21 mouse cellular contexts compared by ENCODE assay signal in the genomic region with DNA sequence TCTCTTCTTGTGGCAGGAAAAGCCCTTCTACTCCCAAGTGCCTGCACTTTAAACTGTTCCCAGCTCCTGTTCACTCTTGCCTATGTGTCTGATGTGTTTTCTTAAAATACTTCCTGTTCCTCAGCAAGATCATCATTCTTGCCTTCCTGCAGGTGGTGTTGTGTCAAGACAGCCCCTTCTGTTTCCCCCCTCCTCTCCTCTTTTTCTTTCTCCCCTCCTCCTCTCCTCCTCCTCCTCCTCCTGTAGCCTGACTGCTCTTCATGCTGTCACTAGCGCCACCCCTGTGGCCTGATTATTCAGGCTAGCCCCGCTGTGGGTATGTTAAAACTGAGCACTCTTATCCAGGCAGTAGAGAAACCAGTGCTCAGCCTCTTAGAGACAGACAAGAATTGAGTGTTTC.
DNase-seq lines count a peak whose midpoint lies in the region; ATAC-seq and TF ChIP-seq lines count a peak whose summit lies in the region.
"Had no signal": no experiment of that assay in that cellular context is flagged by ENCODE, and none has a peak within 500 bp of the region (broad histone marks: within the 10 kb centered on the region; RNA-seq: fewer than 3 reads in every experiment).

No protein-coding gene starts in this region.

- no peak overlapping the region for H3K4me3 ChIP-seq in hindbrain, postnatal 0 days (ENCODE audit: low read length)
- no peak overlapping the region for H3K4me3 ChIP-seq in hindbrain, embryonic 13.5 days
- no peak overlapping the region for H3K4me3 ChIP-seq in liver, embryonic 16.5 days (ENCODE audit: low read depth, low read length)
- H3K4me3 ChIP-seq: embryonic facial prominence, embryonic 13.5 days; forebrain, embryonic 15.5 days; hindbrain, embryonic 12.5 days; intestine, embryonic 15.5 days; limb, embryonic 13.5 days; lung, embryonic 15.5 days; midbrain, embryonic 10.5 days had no signal

- DNase-seq in hindbrain, postnatal 0 days (ENCODE audit: low spot score) = no peak
- peak; percentile 50 for DNase-seq in liver
- DNase-seq in thymus, postnatal 36 days = peak; percentile 43 to 62
- DNase-seq in right cerebral cortex, postnatal 25 days = no peak
- no peak for DNase-seq in T-cell, adult 2 months (ENCODE audit: low spot score)
- DNase-seq: adrenal gland, adult 2 months; cerebellum, postnatal 14 days; heart, postnatal 14 days; layer of hippocampus, postnatal 36 days had no signal

- no peak for ATAC-seq in hindbrain, postnatal 0 days
- ATAC-seq in hindbrain, embryonic 13.5 days (ENCODE audit: low FRiP score) = no peak
- no peak for ATAC-seq in liver, embryonic 16.5 days (ENCODE audit: low read depth)
- ATAC-seq: forebrain, embryonic 15.5 days; intestine, embryonic 15.5 days had no signal

- no peaks in the 10 kb centered on the region for H3K9me3 ChIP-seq in hindbrain, postnatal 0 days (ENCODE audit: low read length)
- no peaks in the 10 kb centered on the region for H3K9me3 ChIP-seq in hindbrain, embryonic 13.5 days
- no peaks in the 10 kb centered on the region for H3K9me3 ChIP-seq in liver, embryonic 16.5 days (replicated peaks; ENCODE audit: control insufficient read depth, low read length)
- H3K9me3 ChIP-seq: embryonic facial prominence, embryonic 13.5 days; forebrain, embryonic 15.5 days; hindbrain, embryonic 12.5 days; intestine, embryonic 15.5 days; limb, embryonic 13.5 days; lung, embryonic 15.5 days; midbrain, embryonic 10.5 days had no signal

- H3K4me1 ChIP-seq in hindbrain, postnatal 0 days (ENCODE audit: insufficient read depth, low read length) = peaks cover 7% of the 10 kb centered on the region; the same call in 1 of the 2 replicates
- H3K4me1 ChIP-seq in hindbrain, embryonic 13.5 days (replicated peaks) = peaks cover 6% of the 10 kb centered on the region; the same call in 1 of the 2 replicates
- peaks cover 35% of the 10 kb centered on the region for H3K4me1 ChIP-seq in liver, embryonic 16.5 days (ENCODE audit: control insufficient read depth, low read depth, low read length)
- H3K4me1 ChIP-seq: embryonic facial prominence, embryonic 13.5 days; forebrain, embryonic 15.5 days; hindbrain, embryonic 12.5 days; intestine, embryonic 15.5 days; limb, embryonic 13.5 days; lung, embryonic 15.5 days; midbrain, embryonic 10.5 days had no signal

- H3K9ac ChIP-seq in hindbrain, postnatal 0 days (replicated peaks; ENCODE audit: low read length) = no peak overlapping the region
- H3K9ac ChIP-seq in hindbrain, embryonic 13.5 days = no peak overlapping the region
- no peak overlapping the region; the same call in 1 of the 2 replicates for H3K9ac ChIP-seq in liver, embryonic 16.5 days (ENCODE audit: low read depth, low read length)
- H3K9ac ChIP-seq: embryonic facial prominence, embryonic 13.5 days; forebrain, embryonic 15.5 days; hindbrain, embryonic 12.5 days; intestine, embryonic 15.5 days; limb, embryonic 13.5 days; lung, embryonic 15.5 days had no signal

- no peaks in the 10 kb centered on the region for H3K27me3 ChIP-seq in hindbrain, postnatal 0 days (ENCODE audit: insufficient read depth, low read length)
- no peaks in the 10 kb centered on the region for H3K27me3 ChIP-seq in hindbrain, embryonic 13.5 days
- no peaks in the 10 kb centered on the region for H3K27me3 ChIP-seq in liver, embryonic 16.5 days (ENCODE audit: control insufficient read depth, insufficient read depth, low read depth, low read length)
- H3K27me3 ChIP-seq: embryonic facial prominence, embryonic 13.5 days; forebrain, embryonic 15.5 days; hindbrain, embryonic 12.5 days; intestine, embryonic 15.5 days; limb, embryonic 13.5 days; lung, embryonic 15.5 days had no signal

- no peak overlapping the region for H3K4me2 ChIP-seq in hindbrain, postnatal 0 days (ENCODE audit: low read depth, low read length)
- H3K4me2 ChIP-seq in hindbrain, embryonic 13.5 days = no peak overlapping the region
- H3K4me2 ChIP-seq in liver, embryonic 16.5 days (ENCODE audit: low read depth, low read length) = peak overlapping the region; percentile 43; the same call in 1 of the 2 replicates
- H3K4me2 ChIP-seq: embryonic facial prominence, embryonic 13.5 days; forebrain, embryonic 15.5 days; heart, embryonic 11.5 days; hindbrain, embryonic 12.5 days; intestine, embryonic 15.5 days; limb, embryonic 13.5 days; lung, embryonic 15.5 days had no signal

- WGBS in hindbrain, postnatal 0 days = 35% methylated on average over 2 of the region's 2 CpGs
- WGBS in hindbrain, embryonic 13.5 days = 39% methylated on average over 2 of the region's 2 CpGs
- WGBS in liver, embryonic 16.5 days (ENCODE audit: insufficient replicate concordance) = 32% methylated on average over 2 of the region's 2 CpGs

- H3K36me3 ChIP-seq in hindbrain, postnatal 0 days (ENCODE audit: insufficient read depth, low read length) = peaks cover 17% of the 10 kb centered on the region; the same call in 1 of the 2 replicates
- peaks cover 22% of the 10 kb centered on the region for H3K36me3 ChIP-seq in hindbrain, embryonic 13.5 days
- peaks cover 3% of the 10 kb centered on the region; the same call in 1 of the 2 replicates for H3K36me3 ChIP-seq in liver, embryonic 16.5 days (ENCODE audit: control insufficient read depth, insufficient read depth)

- H3K27ac ChIP-seq in hindbrain, postnatal 0 days = no peak overlapping the region
- no peak overlapping the region for H3K27ac ChIP-seq in hindbrain, embryonic 13.5 days
- peak overlapping the region; percentile 86 for H3K27ac ChIP-seq in liver, embryonic 16.5 days (ENCODE audit: low read length)
- H3K27ac ChIP-seq: embryonic facial prominence, embryonic 13.5 days; forebrain, embryonic 15.5 days; hindbrain, embryonic 12.5 days; intestine, embryonic 15.5 days; kidney, postnatal 0 days; limb, embryonic 13.5 days; lung, embryonic 15.5 days; macrophage; midbrain, embryonic 10.5 days had no signal

- peak; percentile 22 for TF ChIP-seq CTCF in hindbrain, postnatal 0 days (IDR thresholded peaks at IDR 0.05; ENCODE audit: low read depth)

Comparison
In these comparisons a context has a peak if more than half of its experiments do, and no peak if none do; other contexts are left out.
1. DNase-seq: peak in liver (single experiment) and thymus, postnatal 36 days (2 of 2); none in hindbrain, postnatal 0 days (single experiment), right cerebral cortex, postnatal 25 days (single experiment) and T-cell, adult 2 months (single experiment).